Mouse (Mus musculus) lung, postnatal 0 days (tissue): ENCODE measurements around the gene Tmem185b. TPM values are rescaled to one million over a fixed set of nuclear protein-coding genes. Genes with fewer than 3 reads are reported as not detected.

Experiments
- ATAC-seq: fragments of 200-750 bp; cut with Nextera tagmentation; 2 replicates; pipeline ENCODE4 v1.8.0; 2017; ENCODE audit warnings: moderate library complexity
- DNase-seq: peaks from one replicate; pipeline ENCODE4 v3.0.0-alpha.2; 2016; ENCODE audit warnings: low spot score
- H3K27ac ChIP-seq: fragments of 300-500 bp; sonication (generic); 2 replicates; pipeline ENCODE4 v1.5.1; 2014; ENCODE audit warnings: antibody characterized with exemption, mild to moderate bottlenecking, low read length, mixed read lengths
- H3K27me3 ChIP-seq: fragments of 300-500 bp; sonication (generic); replicated peaks from 2 replicates; pipeline ENCODE4 v1.6.1; 2014; ENCODE audit warnings: low read length, mixed read lengths; ENCODE audit not compliant: insufficient read depth
- H3K36me3 ChIP-seq: fragments of 300-500 bp; sonication (generic); 2 replicates; pipeline ENCODE4 v1.6.1; 2014; ENCODE audit warnings: low read length, mixed read lengths; ENCODE audit not compliant: insufficient read depth
- H3K4me1 ChIP-seq: fragments of 300-500 bp; sonication (generic); 2 replicates; pipeline ENCODE4 v1.6.1; 2014; ENCODE audit warnings: antibody characterized with exemption, low read depth, low read length, mixed read lengths; ENCODE audit not compliant: insufficient read depth
- H3K4me2 ChIP-seq: fragments of 300-500 bp; sonication (generic); replicated peaks from 2 replicates; pipeline ENCODE4 v1.6.1; 2014; ENCODE audit warnings: low read depth, mild to moderate bottlenecking, low read length, moderate library complexity, mixed read lengths
- H3K4me3 ChIP-seq: fragments of 300-500 bp; sonication (generic); 2 replicates; pipeline ENCODE4 v1.5.1; 2014; ENCODE audit warnings: low read depth, low read length
- H3K9ac ChIP-seq: fragments of 300-500 bp; sonication (generic); replicated peaks from 2 replicates; pipeline ENCODE4 v1.6.1; 2014; ENCODE audit warnings: low read depth, mild to moderate bottlenecking
- H3K9me3 ChIP-seq: fragments of 300-500 bp; sonication (generic); 2 replicates; pipeline ENCODE4 v1.6.1; 2016; ENCODE audit warnings: low read length, mixed read lengths
- CTCF ChIP-seq: IDR thresholded peaks from 2 replicates; pipeline ENCODE4 v1.5.1; 2016; ENCODE audit warnings: antibody characterized with exemption, mild to moderate bottlenecking
- EP300 ChIP-seq: IDR thresholded peaks from 2 replicates; pipeline ENCODE4 v1.6.1; 2016; ENCODE audit warnings: antibody characterized with exemption, mild to moderate bottlenecking, control low read depth
- WGBS: fragments of 180-500 bp; shearing (Covaris S2); extraction: QIAGEN DNeasy Blood & Tissue Kit; methylation state at CpG from one replicate; pipeline ENCODE4 v1.1.7; 2014; 5-methylcytosine and 5-hydroxymethylcytosine counted together
- polyA plus RNA-seq: library from polyadenylated mRNA; unstranded; fragments of >200 nt; fragmentation: Nextera tagmentation; extraction: Ambion mirVana; gene quantifications from 2 replicates; pipeline ENCODE4 v1.2.1, GENCODE M21; 2015

The Tmem185b gene
- polyA plus RNA-seq, 1 experiment from 2014 or later, result 23.1 TPM

DNA sequence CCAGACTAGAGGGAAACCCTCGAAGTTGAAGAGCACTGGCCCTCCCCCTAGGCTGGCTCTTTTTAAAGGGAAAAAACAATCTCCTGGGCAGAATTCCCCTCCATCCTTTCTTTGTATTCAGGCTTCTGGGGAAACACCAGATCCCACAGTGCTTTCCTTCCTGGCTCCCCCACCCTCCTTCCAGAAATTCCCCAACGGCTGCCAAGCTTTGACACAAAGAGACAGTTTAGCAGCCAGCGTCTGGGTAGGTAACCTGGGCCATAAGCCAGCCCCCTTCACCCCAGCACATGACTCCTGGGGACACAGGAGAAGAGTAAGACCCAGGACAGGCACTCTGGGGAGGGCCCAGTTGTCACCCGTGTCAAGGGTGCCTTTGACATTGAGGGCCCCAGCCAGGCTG lies 17.4 kb upstream of the Tmem185b start:
- no peak for ATAC-seq
- H3K4me1 ChIP-seq, result peaks cover 14% of the 10 kb centered on the region; the same call in 1 of the 2 replicates
- H3K4me2 ChIP-seq, result no peak overlapping the region
- TF ChIP-seq EP300 (peak; percentile 52; the same call in 1 of the 2 replicates), CTCF (no peak)
- H3K4me3 ChIP-seq, result no peak overlapping the region
- no peak overlapping the region for H3K9ac ChIP-seq
- no peaks in the 10 kb centered on the region for H3K36me3 ChIP-seq
- peak; percentile 57 for DNase-seq
- WGBS, result 17% methylated on average over 4 of the region's 4 CpGs
- H3K9me3 ChIP-seq, result no peaks in the 10 kb centered on the region
- no peaks in the 10 kb centered on the region for H3K27me3 ChIP-seq
- peak overlapping the region; percentile 7; the same call in 1 of the 2 replicates for H3K27ac ChIP-seq

DNA sequence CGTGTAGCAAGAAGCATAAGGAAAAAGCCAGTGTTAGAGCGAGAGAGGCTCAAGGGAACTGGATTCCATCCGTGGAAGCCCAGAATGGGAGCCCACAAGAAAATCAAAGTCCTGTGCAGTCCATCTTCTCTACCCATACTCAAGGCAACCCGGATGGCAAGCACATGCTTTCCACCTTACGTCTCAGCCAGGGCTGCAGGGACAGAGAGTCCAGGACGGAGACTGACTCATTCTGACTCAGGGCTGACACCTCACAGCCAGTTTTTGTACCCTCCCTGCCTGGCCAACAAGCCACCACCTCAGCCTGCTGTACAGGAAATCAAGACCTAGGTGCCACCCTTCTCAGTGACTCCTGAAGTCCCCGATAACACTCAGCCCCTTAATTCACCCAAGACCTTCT lies 16.5 kb upstream of the Tmem185b start:
- DNase-seq (no peak), ATAC-seq (no peak)
- 77% methylated on average over 7 of the region's 7 CpGs for WGBS
- H3K9ac ChIP-seq, result no peak overlapping the region
- no peak overlapping the region for H3K27ac ChIP-seq
- peaks cover 14% of the 10 kb centered on the region; the same call in 1 of the 2 replicates for H3K4me1 ChIP-seq
- H3K27me3 ChIP-seq, result no peaks in the 10 kb centered on the region
- no peak overlapping the region for H3K4me2 ChIP-seq
- H3K4me3 ChIP-seq, result no peak overlapping the region
- no peak for TF ChIP-seq CTCF
- TF ChIP-seq EP300, result peak; percentile 58; the same call in 1 of the 2 replicates
- H3K9me3 ChIP-seq, result no peaks in the 10 kb centered on the region
- no peaks in the 10 kb centered on the region for H3K36me3 ChIP-seq

DNA sequence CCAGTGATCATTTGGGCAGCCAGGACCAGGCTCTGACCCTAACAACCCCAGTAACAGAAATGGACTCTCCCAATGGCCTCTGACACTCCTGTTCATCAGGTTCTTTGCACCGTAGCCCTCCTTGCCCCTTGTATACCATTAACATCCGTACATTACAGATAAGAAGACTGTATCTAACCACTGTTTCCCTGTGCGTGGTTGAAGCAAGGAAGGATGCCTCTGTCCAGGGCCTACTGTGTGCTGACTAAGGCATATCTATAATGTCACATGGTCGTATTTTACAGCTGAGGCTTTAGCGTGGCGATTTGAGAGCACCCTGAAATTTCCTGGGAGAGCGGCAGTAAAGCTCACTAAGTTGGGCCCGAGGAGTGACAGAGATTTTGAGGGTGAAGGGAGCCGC lies 15.6 kb upstream of the Tmem185b start:
- WGBS, result 50% methylated on average over 9 of the region's 9 CpGs
- H3K36me3 ChIP-seq, result no peaks in the 10 kb centered on the region
- H3K4me3 ChIP-seq, result no peak overlapping the region
- H3K27me3 ChIP-seq, result no peaks in the 10 kb centered on the region
- no peak overlapping the region for H3K4me2 ChIP-seq
- no peaks in the 10 kb centered on the region for H3K9me3 ChIP-seq
- TF ChIP-seq CTCF (no peak), EP300 (no peak)
- ATAC-seq (no peak), DNase-seq (no peak)
- H3K27ac ChIP-seq, result 0 out of 2 replicates have a peak overlapping the region, but pooled peaks have one; percentile 14
- H3K4me1 ChIP-seq, result 0 out of 2 replicates have a peak, but pooled peaks cover 9% of the 10 kb centered on the region
- H3K9ac ChIP-seq, result no peak overlapping the region

DNA sequence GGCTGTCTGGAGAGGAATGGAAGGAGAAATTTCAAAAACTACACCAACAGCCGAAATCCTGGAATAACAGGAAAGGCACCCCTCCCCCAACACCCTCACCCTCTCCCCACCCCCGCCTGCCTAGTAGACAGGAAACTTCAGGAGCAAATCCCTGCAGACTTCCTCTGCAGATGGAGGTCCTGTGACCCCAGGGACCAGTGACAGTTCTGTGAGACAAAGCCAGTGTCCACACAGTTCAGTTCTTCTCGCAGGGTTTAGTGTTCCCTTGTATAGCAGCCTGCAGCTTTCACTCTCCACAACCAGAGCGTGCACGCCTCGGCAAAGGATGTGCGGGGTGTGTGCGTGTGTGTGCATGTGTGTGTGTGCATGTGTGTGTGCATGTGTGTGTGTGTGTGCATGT lies 15.1 kb upstream of the Tmem185b start:
- Histone ChIP-seq H3K4me3 (no peak overlapping the region), H3K4me2 (no peak overlapping the region), H3K4me1 (0 out of 2 replicates have a peak, but pooled peaks cover 9% of the 10 kb centered on the region), H3K27me3 (no peaks in the 10 kb centered on the region), H3K9me3 (no peaks in the 10 kb centered on the region), H3K9ac (no peak overlapping the region), H3K36me3 (no peaks in the 10 kb centered on the region), H3K27ac (0 out of 2 replicates have a peak overlapping the region, but pooled peaks have one; percentile 14)
- TF ChIP-seq EP300, result no peak
- no peak for TF ChIP-seq CTCF
- ATAC-seq, result peak; percentile 18; the same call in 1 of the 2 replicates
- DNase-seq, result no peak
- WGBS, result 50% methylated on average over 8 of the region's 8 CpGs

DNA sequence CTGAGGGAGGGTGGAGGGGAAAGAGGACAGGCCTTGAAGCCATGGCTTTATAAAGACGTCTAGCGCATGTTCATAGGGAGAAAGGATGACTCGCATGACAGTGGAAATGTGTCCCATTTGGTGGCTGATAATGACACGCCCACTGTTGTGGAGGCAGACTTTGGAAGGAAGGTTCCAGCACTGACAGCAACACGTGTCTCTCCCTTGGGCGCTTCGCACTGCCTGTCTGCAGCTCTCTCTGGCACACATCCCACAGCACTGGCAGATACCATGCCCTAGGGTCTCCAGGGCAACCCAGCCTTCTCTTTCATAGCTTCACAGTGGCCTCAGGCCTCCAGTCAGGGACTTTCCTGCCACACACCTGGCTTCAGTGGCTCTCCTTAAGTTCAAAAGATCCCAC lies 7.9 kb upstream of the Tmem185b start:
- no peak for ATAC-seq
- Histone ChIP-seq H3K27ac (no peak overlapping the region), H3K4me2 (no peak overlapping the region), H3K9me3 (no peaks in the 10 kb centered on the region), H3K4me1 (no peaks in the 10 kb centered on the region), H3K9ac (no peak overlapping the region), H3K36me3 (no peaks in the 10 kb centered on the region), H3K4me3 (no peak overlapping the region), H3K27me3 (no peaks in the 10 kb centered on the region)
- DNase-seq, result no peak
- TF ChIP-seq CTCF (no peak), EP300 (no peak)
- WGBS, result 61% methylated on average over 7 of the region's 7 CpGs

DNA sequence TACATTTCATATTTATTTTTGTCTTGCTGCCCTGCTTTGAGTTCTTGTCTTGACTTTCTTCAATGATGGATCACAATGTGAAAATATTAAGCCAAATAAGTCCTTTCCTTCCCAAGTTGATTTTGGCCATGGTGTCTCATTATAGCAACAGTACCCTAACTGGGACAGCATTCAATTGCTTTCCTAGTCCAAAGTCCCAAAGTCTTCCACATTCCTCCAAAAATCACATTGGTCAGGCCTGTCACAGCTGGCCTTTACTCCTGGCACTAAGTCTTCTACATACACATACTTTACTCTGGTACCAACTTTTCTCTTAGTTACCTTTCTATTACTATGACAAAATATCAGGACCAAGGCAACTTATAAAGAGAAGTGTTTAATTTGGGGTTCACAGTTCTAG lies 7.2 kb upstream of the Tmem185b start:
- DNase-seq (no peak), ATAC-seq (no peak)
- H3K27me3 ChIP-seq, result no peaks in the 10 kb centered on the region
- no peaks in the 10 kb centered on the region for H3K36me3 ChIP-seq
- no peak overlapping the region for H3K27ac ChIP-seq
- H3K4me2 ChIP-seq, result no peak overlapping the region
- H3K9ac ChIP-seq, result no peak overlapping the region
- no peaks in the 10 kb centered on the region for H3K9me3 ChIP-seq
- no peaks in the 10 kb centered on the region for H3K4me1 ChIP-seq
- no peak for TF ChIP-seq EP300
- no peak for TF ChIP-seq CTCF
- H3K4me3 ChIP-seq, result no peak overlapping the region

DNA sequence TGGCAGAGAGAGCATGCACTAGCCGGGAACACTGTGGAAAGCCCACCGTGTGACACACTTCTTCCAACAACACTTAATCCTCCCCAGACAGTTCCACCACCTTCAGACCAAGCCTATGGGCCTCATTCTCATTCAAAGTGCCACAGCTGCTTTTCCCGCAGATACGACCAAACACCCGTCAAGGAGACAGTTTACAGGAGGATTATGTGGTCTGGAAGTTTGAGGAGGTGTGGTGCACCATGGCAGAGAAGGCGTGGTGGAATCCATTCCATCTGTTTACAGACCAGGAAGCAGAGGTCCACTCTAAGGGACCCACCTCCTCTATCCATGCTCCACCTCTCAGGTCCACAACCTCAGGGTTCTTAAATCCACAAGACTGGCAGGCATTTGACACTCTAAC lies 6.7 kb upstream of the Tmem185b start:
- 64% methylated on average over 6 of the region's 6 CpGs for WGBS
- no peak overlapping the region for H3K27ac ChIP-seq
- no peaks in the 10 kb centered on the region for H3K4me1 ChIP-seq
- no peak for DNase-seq
- no peak overlapping the region for H3K9ac ChIP-seq
- no peaks in the 10 kb centered on the region for H3K9me3 ChIP-seq
- H3K4me2 ChIP-seq, result no peak overlapping the region
- no peaks in the 10 kb centered on the region for H3K36me3 ChIP-seq
- no peaks in the 10 kb centered on the region for H3K27me3 ChIP-seq
- no peak overlapping the region for H3K4me3 ChIP-seq
- no peak for TF ChIP-seq EP300
- no peak for TF ChIP-seq CTCF
- no peak for ATAC-seq
